Mouse (Mus musculus): ENCODE measurements around the gene Uggt1. TPM values are rescaled to one million over a fixed set of nuclear protein-coding genes. Genes with fewer than 3 reads are reported as not detected.

Gene Uggt1
- total RNA-seq, 2 experiments from 2014 or later: 19.5 to 20.3 TPM

- intact Hi-C loops (cut with DNase I; ENCODE audit: low total_unique reads): no loop called here
- no peak for DNase-seq
These were observed 153.8 kb downstream of the Uggt1 start for GRCm38 (mm10) chr1:36090722-36091110.

Small RNA genes lying within 50 kb of the gene (microRNA-seq; reads per million reads assigned to microRNA genes)
- 0.50 to 1.6 reads per million in 2 experiments for gene Mir6897

Other genes with a start within 250 kb of the Uggt1 start
- gene Hs6st1, start 176.3 kb downstream of the Uggt1 start, total RNA-seq (2021): 10 to 100 TPM; 17.8 to 23.1 TPM
- 1 to 10 TPM in 1 of 2 experiments, under 1 TPM in 1; 0.58 to 1.1 TPM for gene Neurl3, start 30.0 kb upstream of the Uggt1 start, total RNA-seq (2021)
- gene Arid5a, start 63.0 kb upstream of the Uggt1 start, total RNA-seq (2021): 10 to 100 TPM in 1 of 2 experiments, 1 to 10 TPM in 1; 7.8 to 12.0 TPM
- gene Kansl3, start 124.5 kb upstream of the Uggt1 start, total RNA-seq (2021): 10 to 100 TPM; 26.9 to 31.1 TPM
- not detected for gene Fer1l5, start 127.6 kb upstream of the Uggt1 start, total RNA-seq (2021)
- 10 to 100 TPM; 15.7 to 17.2 TPM for gene Lman2l, start 200.6 kb upstream of the Uggt1 start, total RNA-seq (2021)
- gene Cnnm4, start 226.9 kb upstream of the Uggt1 start, total RNA-seq (2021): 1 to 10 TPM; 4.6 to 5.4 TPM